Mouse (Mus musculus) lung, embryonic 15.5 days (tissue): ENCODE results near the gene Serpinh1. TPM values are rescaled to one million over a fixed set of nuclear protein-coding genes. Genes with fewer than 3 reads are reported as not detected.
A peak's percentile ranks its signal among the peaks of the same experiment; 100 is the strongest.

Experiments used
- ATAC-seq: fragments of 200-750 bp; cut with Nextera tagmentation; 2 replicates; pipeline ENCODE4 v1.8.0; 2017; ENCODE audit warnings: moderate number of reproducible peaks, borderline replicate concordance; ENCODE audit not compliant: low FRiP score, low TSS enrichment; ENCODE audit errors: extremely low read depth
- H3K27ac ChIP-seq: fragments of 300-500 bp; sonication (generic); 2 replicates; pipeline ENCODE4 v1.5.1; 2015; ENCODE audit warnings: moderate library complexity, mild to moderate bottlenecking, inconsistent platforms
- H3K27me3 ChIP-seq: fragments of 300-500 bp; sonication (generic); 2 replicates; pipeline ENCODE4 v1.6.1; 2015; ENCODE audit warnings: inconsistent platforms
- H3K36me3 ChIP-seq: fragments of 300-500 bp; sonication (generic); 2 replicates; pipeline ENCODE4 v1.6.1; 2015; ENCODE audit warnings: inconsistent platforms
- H3K4me1 ChIP-seq: fragments of 300-500 bp; sonication (generic); 2 replicates; pipeline ENCODE4 v1.6.1; 2015; ENCODE audit warnings: inconsistent platforms
- H3K4me2 ChIP-seq: fragments of 300-500 bp; sonication (generic); 2 replicates; pipeline ENCODE4 v1.6.1; 2015; ENCODE audit warnings: inconsistent platforms, mild to moderate bottlenecking, moderate library complexity
- H3K4me3 ChIP-seq: fragments of 300-500 bp; sonication (generic); 2 replicates; pipeline ENCODE4 v1.5.1; 2015; ENCODE audit warnings: mild to moderate bottlenecking, inconsistent platforms
- H3K9ac ChIP-seq: fragments of 300-500 bp; sonication (generic); 2 replicates; pipeline ENCODE4 v1.6.1; 2015; ENCODE audit warnings: inconsistent platforms
- H3K9me3 ChIP-seq: fragments of 300-500 bp; sonication (generic); 2 replicates; pipeline ENCODE4 v1.6.1; 2016; ENCODE audit warnings: inconsistent platforms
- WGBS: fragments of 180-500 bp; shearing (Covaris S2); methylation state at CpG from one replicate; pipeline ENCODE4 v1.1.7; 2015; 5-methylcytosine and 5-hydroxymethylcytosine counted together
- polyA plus RNA-seq: library from polyadenylated mRNA; unstranded; fragments of >200 nt; fragmentation: Nextera tagmentation; extraction: Ambion mirVana; gene quantifications from 2 replicates; pipeline ENCODE4 v1.2.1, GENCODE M21; 2015

Serpinh1 gene
- polyA plus RNA-seq, 1 experiment from 2014 or later = 1,834 TPM

DNA sequence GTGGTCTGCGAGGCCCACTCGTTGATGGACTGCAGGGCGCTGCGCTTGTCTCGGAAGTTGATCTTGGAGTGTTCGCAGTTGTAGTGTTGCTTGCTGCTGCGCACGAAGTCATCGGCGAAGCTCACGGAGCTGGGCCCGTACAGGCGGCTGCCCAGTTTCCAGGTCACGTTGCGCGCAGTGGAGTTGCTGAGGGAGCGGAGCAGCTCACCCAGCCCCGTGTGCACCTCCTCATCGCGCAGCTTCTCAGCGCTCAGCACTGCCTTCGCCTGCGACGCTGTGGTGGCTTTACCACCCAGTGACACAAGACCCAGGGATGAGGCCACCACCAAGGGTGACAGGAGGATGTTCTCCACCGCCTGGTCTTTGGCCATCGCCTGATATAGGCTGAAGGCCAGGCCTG, 4.2 kb downstream of the Serpinh1 start:
- no peak overlapping the region for H3K4me3 ChIP-seq
- no peak for ATAC-seq
- no peak overlapping the region for H3K27ac ChIP-seq
- H3K4me1 ChIP-seq = peaks cover 42% of the 10 kb centered on the region
- WGBS = 90% methylated on average over 26 of the region's 26 CpGs
- H3K9ac ChIP-seq = no peak overlapping the region
- H3K36me3 ChIP-seq = peaks cover 65% of the 10 kb centered on the region
- no peaks in the 10 kb centered on the region for H3K27me3 ChIP-seq
- H3K4me2 ChIP-seq = peak overlapping the region; percentile 90
- H3K9me3 ChIP-seq = no peaks in the 10 kb centered on the region

DNA sequence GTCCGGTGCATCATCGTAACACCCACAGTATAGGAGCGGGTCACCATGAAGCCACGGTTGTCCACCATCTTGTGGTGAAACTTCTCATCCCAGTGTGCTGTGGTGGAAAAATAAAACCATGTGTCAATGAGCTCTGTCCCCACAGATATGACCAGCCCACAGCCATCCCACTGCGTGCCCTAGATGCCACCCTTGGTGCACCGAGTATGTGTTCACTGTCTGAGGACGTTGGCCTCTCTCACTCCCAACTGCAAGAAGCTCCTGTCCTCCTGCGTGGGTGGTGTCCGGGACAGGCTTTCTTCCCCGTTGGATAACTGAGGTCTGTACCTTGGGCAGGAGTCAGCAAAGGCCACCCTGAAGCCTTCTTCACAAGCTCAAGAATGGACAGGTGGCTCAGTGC, 5.8 kb downstream of the Serpinh1 start:
- Histone ChIP-seq H3K4me2 (no peak overlapping the region), H3K9ac (no peak overlapping the region), H3K9me3 (no peaks in the 10 kb centered on the region), H3K4me3 (no peak overlapping the region), H3K27ac (no peak overlapping the region), H3K4me1 (peaks cover 34% of the 10 kb centered on the region), H3K36me3 (peaks cover 73% of the 10 kb centered on the region), H3K27me3 (no peaks in the 10 kb centered on the region)
- 91% methylated on average over 10 of the region's 10 CpGs for WGBS
- no peak for ATAC-seq

DNA sequence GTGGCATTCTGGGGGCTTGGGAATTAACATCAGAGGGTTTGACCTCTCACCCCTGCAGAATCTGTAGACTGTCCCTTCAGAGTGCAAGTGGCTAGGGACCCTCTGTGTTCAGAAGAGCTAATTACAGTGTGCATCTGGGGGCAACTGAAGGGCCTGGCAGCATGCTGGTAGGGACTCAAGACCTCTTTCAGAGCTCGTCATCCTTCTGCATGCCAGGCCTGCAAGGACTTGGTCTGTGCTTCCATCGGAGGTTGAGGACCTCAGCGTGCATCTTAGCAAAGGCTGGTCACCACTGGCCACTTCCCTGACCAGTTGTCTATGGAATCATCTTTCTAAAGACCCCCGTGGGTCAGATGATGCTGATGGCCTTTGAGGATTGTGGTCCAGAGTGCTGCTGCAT, 9.5 kb downstream of the Serpinh1 start:
- no peaks in the 10 kb centered on the region for H3K9me3 ChIP-seq
- no peak overlapping the region for H3K27ac ChIP-seq
- H3K27me3 ChIP-seq = no peaks in the 10 kb centered on the region
- peaks cover 7% of the 10 kb centered on the region for H3K4me1 ChIP-seq
- 73% methylated on average over 4 of the region's 4 CpGs for WGBS
- no peak overlapping the region for H3K9ac ChIP-seq
- ATAC-seq = no peak
- peaks cover 55% of the 10 kb centered on the region for H3K36me3 ChIP-seq
- H3K4me3 ChIP-seq = no peak overlapping the region
- H3K4me2 ChIP-seq = no peak overlapping the region

DNA sequence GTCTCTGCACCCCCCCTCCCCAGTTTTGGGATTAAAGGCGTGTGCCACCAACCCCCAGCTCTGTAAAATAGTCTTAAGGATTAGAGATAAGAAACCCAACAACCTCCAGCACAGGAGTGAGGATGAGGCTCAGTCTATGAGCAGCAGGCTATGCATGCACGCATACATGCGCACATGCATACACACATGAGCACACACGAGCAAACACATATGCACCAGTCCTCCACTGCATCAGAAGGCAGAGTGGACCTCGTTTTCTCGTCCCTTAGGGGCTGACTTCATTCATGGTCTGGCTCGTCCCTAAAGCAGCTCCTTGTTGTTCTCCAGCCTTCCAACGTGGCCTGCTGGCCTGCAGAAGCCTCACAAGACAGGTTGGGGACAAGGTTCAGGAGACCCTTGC, 12.3 kb downstream of the Serpinh1 start:
- no peaks in the 10 kb centered on the region for H3K27me3 ChIP-seq
- no peak overlapping the region for H3K9ac ChIP-seq
- H3K4me2 ChIP-seq = no peak overlapping the region
- WGBS = 73% methylated on average over 8 of the region's 8 CpGs
- no peak overlapping the region for H3K4me3 ChIP-seq
- ATAC-seq = no peak
- H3K36me3 ChIP-seq = peaks cover 26% of the 10 kb centered on the region
- H3K27ac ChIP-seq = no peak overlapping the region
- no peaks in the 10 kb centered on the region for H3K9me3 ChIP-seq
- no peaks in the 10 kb centered on the region for H3K4me1 ChIP-seq

DNA sequence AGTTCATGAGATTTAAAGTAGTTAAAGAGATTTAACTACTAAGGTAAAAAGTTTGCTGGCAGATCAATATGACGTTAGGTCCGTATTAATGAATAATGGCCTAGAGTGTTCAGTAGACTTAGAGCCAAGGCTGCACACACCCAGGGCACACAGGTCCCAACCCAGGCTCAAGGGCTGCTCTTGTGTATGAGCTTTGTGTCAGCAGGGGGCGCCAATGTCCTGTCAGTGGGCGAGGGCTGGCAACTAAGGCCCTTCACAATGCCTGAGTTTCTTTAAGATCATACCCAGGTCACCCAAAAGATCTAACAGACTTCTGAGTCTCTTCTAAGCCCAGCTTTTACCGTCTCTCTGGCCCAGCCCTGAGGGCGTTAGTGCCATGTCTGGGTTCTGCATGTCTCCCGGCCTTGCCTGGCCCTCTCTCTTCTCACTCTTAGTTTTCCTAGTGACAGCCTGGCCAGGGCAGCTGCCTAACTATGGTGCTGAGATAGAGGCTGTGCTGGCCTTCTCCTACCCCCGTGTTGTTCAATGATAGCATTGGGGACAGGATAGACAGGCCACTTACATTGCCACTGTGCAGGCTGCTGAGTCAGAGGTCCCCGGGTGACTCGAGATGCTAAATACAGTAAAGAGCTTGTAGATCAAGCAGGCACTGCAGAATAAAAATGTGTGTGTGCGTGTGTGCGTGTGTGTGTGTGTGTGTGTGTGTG, 20.1 kb downstream of the Serpinh1 start:
- Histone ChIP-seq H3K4me2 (no peak overlapping the region), H3K36me3 (no peaks in the 10 kb centered on the region), H3K27me3 (no peaks in the 10 kb centered on the region), H3K9me3 (no peaks in the 10 kb centered on the region), H3K27ac (no peak overlapping the region), H3K9ac (no peak overlapping the region), H3K4me1 (peaks cover 6% of the 10 kb centered on the region; the same call in 1 of the 2 replicates), H3K4me3 (no peak overlapping the region)
- WGBS = 40% methylated on average over 12 of the region's 12 CpGs
- ATAC-seq = 0 out of 2 replicates have a peak, but pooled peaks have one; percentile 66

DNA sequence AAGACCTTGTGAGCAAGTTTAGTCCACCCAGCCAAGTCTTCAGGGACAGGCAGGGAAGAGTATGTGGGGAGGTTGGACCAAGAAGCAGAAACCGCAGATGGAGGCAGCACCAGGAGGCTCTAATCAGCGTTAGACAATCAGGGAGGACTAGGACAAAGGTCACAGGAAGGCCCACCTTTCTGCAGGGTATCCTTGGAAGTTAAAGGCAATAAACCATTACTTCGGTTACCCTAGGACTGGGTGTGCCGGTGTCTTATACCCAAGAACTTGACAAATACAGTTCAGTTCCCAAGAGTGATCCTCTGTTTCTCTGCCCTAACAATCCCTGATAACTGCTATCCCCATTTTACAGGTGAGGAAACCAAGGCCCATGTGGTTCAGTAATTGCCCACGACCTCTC, 23.0 kb downstream of the Serpinh1 start:
- H3K4me2 ChIP-seq = no peak overlapping the region
- 79% methylated on average over 5 of the region's 5 CpGs for WGBS
- no peak overlapping the region for H3K27ac ChIP-seq
- H3K4me1 ChIP-seq = peaks cover 17% of the 10 kb centered on the region
- H3K9ac ChIP-seq = no peak overlapping the region
- H3K9me3 ChIP-seq = no peaks in the 10 kb centered on the region
- no peak overlapping the region for H3K4me3 ChIP-seq
- no peaks in the 10 kb centered on the region for H3K36me3 ChIP-seq
- no peak for ATAC-seq
- H3K27me3 ChIP-seq = peaks cover 5% of the 10 kb centered on the region; the same call in 1 of the 2 replicates

DNA sequence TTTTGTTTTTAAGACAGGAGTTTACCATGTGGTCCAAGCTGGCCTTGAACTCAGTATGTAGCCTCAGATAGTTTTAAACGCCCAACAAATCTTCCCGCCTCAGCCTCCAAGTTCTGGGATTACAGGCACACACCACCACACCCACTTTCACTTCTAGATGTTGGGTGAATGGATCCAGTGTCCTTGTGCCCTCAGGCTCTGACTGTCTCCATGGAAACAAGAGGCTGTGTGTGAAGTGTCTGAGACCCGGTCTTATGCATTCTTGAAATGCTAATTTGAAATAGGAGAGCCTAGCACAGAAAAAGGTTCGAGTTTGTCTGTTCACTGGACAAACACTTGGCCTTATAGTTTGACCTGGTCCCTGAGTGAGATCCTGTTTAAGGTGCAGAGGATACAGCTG, 24.2 kb downstream of the Serpinh1 start:
- no peak overlapping the region for H3K4me3 ChIP-seq
- no peak for ATAC-seq
- no peak overlapping the region for H3K27ac ChIP-seq
- 51% methylated on average over 4 of the region's 4 CpGs for WGBS
- H3K4me1 ChIP-seq = peaks cover 18% of the 10 kb centered on the region
- H3K4me2 ChIP-seq = no peak overlapping the region
- peaks cover 10% of the 10 kb centered on the region; the same call in 1 of the 2 replicates for H3K27me3 ChIP-seq
- no peaks in the 10 kb centered on the region for H3K36me3 ChIP-seq
- no peak overlapping the region for H3K9ac ChIP-seq
- no peaks in the 10 kb centered on the region for H3K9me3 ChIP-seq

DNA sequence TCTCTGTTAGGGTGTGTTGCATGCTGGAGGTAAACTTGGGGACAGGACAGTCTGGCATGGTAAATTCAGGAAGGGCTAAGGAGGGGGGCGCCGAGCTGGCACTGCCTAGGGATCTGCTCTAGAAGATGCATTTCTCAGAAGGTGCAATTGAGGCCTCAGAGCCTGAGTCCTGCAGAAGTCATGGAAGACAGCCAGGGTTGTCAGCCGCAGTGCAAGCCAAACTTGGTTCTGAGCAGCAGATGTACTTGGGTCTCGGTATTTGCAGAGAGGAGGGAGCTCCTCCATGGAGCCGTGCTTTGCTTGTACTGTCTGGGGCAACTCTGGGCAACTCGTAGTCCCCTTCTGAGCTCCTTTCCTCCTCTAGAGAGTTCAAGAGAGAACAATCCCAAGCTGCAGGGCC, 26.9 kb downstream of the Serpinh1 start:
- no peak overlapping the region for H3K27ac ChIP-seq
- no peak overlapping the region for H3K9ac ChIP-seq
- H3K36me3 ChIP-seq = no peaks in the 10 kb centered on the region
- H3K27me3 ChIP-seq = peaks cover 10% of the 10 kb centered on the region; the same call in 1 of the 2 replicates
- ATAC-seq = no peak
- H3K4me1 ChIP-seq = peaks cover 34% of the 10 kb centered on the region
- H3K4me3 ChIP-seq = no peak overlapping the region
- H3K9me3 ChIP-seq = no peaks in the 10 kb centered on the region
- H3K4me2 ChIP-seq = no peak overlapping the region
- 51% methylated on average over 6 of the region's 6 CpGs for WGBS

DNA sequence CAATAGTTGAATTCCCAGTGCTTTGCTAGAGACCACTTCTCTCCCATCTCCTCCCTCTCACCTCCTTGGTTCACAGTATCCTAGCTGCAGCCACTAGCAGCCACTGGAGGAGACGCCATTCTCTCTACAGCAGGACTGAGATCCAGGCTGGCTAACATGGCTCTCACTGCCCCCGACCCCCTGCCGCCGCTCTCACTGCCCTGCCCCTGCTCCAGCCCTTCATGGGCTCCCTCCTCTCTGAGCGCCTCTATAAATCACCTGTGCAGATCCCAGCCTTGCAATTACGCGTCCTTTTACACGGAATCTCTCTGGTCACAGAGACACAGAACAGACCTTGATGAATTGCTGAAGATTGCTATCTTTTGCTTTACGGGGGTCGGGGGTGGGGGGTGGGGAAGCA, 28.2 kb downstream of the Serpinh1 start:
- no peak overlapping the region for H3K27ac ChIP-seq
- H3K4me3 ChIP-seq = no peak overlapping the region
- H3K4me1 ChIP-seq = peaks cover 34% of the 10 kb centered on the region
- peaks cover 10% of the 10 kb centered on the region; the same call in 1 of the 2 replicates for H3K27me3 ChIP-seq
- H3K9me3 ChIP-seq = no peaks in the 10 kb centered on the region
- WGBS = 15% methylated on average over 10 of the region's 10 CpGs
- H3K36me3 ChIP-seq = no peaks in the 10 kb centered on the region
- no peak for ATAC-seq
- no peak overlapping the region for H3K9ac ChIP-seq
- H3K4me2 ChIP-seq = no peak overlapping the region

DNA sequence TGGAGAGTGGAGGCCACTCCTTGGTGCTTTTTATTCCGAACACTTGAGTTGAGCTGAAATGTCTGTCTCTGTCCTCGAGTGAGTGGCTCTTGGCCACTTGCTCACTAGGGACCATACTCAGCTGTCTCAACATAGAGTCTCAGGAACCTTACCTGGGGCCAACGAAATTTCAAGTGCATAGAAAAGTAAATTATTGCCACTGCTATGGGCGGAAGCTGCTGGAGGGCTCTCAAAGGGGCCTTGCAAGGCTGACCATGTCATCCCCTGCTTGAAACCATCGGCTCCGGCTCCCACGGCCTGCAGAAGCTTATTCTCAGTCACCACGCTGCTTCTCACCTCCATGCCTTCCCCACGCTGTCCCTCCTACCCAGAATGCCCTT, 29.7 kb downstream of the Serpinh1 start:
- Histone ChIP-seq H3K9me3 (no peaks in the 10 kb centered on the region), H3K9ac (no peak overlapping the region), H3K36me3 (no peaks in the 10 kb centered on the region), H3K4me1 (peaks cover 31% of the 10 kb centered on the region), H3K27me3 (peaks cover 10% of the 10 kb centered on the region; the same call in 1 of the 2 replicates), H3K27ac (peak overlapping the region; percentile 29; the same call in 1 of the 2 replicates), H3K4me2 (no peak overlapping the region), H3K4me3 (no peak overlapping the region)
- WGBS = 63% methylated on average over 9 of the region's 9 CpGs
- no peak for ATAC-seq

DNA sequence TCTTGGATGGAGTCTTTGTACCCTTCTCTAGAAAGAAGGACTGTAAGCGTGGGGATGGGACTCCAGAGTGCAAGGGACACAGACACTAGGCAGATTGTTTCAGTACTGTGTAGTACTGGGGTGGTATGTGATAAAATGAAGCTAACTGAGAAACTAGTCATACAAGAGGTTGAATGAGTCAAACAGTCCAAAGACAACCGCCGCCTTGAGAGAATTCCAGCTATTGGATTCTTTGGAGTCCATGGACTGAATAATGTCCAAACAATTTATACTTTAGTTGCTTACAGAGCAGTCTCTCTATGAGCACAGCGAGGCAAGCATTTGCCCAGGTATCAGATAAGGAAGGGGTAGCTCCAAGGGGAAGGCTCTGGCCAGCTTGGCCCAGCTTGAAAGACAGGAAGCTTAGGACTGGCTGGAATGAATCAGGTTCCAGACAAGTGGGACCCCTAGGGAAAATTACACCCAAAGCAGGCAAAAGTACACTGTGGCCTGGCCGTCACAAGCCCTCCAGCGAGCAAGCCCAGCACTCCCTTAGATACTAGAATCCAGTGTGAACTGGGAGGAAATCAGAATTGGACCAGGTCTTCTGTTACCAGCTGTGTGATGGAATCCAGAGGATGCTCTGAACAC, 30.2 kb downstream of the Serpinh1 start:
- H3K4me2 ChIP-seq = no peak overlapping the region
- 63% methylated on average over 6 of the region's 6 CpGs for WGBS
- H3K9me3 ChIP-seq = no peaks in the 10 kb centered on the region
- H3K4me1 ChIP-seq = peaks cover 31% of the 10 kb centered on the region
- H3K9ac ChIP-seq = no peak overlapping the region
- ATAC-seq = no peak
- H3K4me3 ChIP-seq = no peak overlapping the region
- H3K27me3 ChIP-seq = peaks cover 10% of the 10 kb centered on the region; the same call in 1 of the 2 replicates
- H3K27ac ChIP-seq = peak overlapping the region; percentile 29; the same call in 1 of the 2 replicates
- no peaks in the 10 kb centered on the region for H3K36me3 ChIP-seq

DNA sequence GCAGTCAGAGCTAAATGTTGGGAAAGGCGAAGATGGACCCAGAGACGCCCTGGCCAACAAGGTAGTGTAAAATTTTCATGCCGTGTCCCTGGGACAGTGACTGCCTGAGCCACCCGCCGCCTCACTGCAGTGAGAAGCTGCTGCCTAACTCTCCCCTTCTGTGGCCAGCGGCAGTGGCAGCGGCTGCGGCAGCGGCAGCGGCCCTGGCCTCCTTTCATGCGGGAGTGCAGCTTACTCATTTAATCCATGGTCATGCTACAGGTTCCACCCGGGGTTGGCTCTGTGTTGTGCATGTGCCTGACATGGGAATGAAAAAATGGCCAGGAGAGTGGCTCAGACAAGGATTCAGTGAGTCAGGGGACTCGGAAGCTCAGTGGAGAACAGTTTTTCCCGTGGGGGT, 32.5 kb downstream of the Serpinh1 start:
- H3K27ac ChIP-seq = no peak overlapping the region

More for the DNA sequence above, 32.5 kb downstream of the Serpinh1 start:
- H3K9ac ChIP-seq = no peak overlapping the region
- no peak overlapping the region for H3K4me3 ChIP-seq
- WGBS = 50% methylated on average over 14 of the region's 14 CpGs
- no peak for ATAC-seq
- no peaks in the 10 kb centered on the region for H3K36me3 ChIP-seq
- peaks cover 25% of the 10 kb centered on the region for H3K4me1 ChIP-seq
- no peaks in the 10 kb centered on the region for H3K9me3 ChIP-seq
- H3K4me2 ChIP-seq = no peak overlapping the region
- peaks cover 5% of the 10 kb centered on the region; the same call in 1 of the 2 replicates for H3K27me3 ChIP-seq
